Mouse (Mus musculus) cerebral cortex, adult 2 months (tissue): ENCODE measurements around the gene Gm12258.

ENCODE experiments used
- WGBS: fragments of 180-500 bp; shearing (Covaris S2); methylation state at CpG from one replicate; pipeline ENCODE4 v1.1.7; 2018; 5-methylcytosine and 5-hydroxymethylcytosine counted together

The Gm12258 gene

GRCm38 (mm10) chr11:58846919-58847461 is at the start of gene Gm12258:
TSS of gene Gm12258 (plus strand) at chr11:58847158.
- under 1% methylated on average over 24 of the region's 24 CpGs for WGBS

DNA sequence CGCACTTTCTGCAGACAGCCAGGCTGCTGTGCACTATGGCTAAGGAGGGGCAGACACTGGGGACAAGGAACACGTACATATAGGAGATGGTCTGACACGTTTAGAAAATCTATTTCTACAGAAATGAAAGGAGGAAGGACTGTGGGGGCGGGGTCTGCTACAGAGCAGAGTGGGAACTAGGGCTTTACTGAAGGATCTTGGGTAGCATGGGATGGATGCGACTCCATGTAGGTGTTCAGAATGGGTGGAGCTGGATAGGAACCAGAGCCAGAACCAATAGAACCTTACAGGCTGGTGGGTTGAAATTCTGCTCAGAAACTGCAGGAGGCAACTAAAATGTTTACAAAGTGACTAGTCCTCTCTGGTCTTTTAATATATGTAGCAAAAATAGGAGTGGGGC is 47.2 kb upstream of the Gm12258 start:
- 52% methylated on average over 5 of the region's 5 CpGs for WGBS

DNA sequence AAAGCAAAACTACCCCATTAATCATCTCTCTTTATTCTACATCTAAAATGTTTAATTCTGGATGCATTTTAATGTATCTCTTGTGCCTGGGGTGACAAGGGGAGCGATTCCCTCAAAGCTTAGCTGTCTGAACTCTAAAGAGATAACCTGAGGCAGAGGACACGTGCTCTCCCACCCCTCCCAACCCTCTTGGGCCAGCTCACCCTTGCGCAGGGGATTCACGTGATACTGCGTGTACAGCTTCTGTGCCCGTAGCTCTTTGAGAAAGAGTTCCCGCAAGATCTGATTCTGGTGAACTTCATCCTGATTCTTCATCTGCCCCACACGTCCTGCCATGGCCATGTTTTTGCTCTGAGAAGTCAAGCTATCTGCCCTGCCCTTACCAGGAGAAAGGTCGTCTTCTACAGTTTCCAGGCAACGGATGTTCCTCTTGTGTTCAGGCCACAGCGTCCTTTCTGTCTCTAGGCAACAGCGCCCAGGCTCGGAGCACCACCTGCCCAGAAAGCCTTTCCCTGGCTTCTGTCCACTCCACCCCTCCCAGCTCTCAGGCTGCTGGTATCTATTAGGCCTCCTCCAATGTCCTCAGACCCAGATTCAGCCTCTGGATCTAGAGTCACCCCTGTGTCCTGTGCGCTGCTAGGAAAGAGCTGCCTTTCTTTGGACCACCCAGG is 45.3 kb upstream of the Gm12258 start, which contains the start of gene Fam183b:
Gene Fam183b, minus strand, starts transcription at position 403 of the 671 bp plus-strand sequence.
- 30% methylated on average over 14 of the region's 14 CpGs for WGBS

DNA sequence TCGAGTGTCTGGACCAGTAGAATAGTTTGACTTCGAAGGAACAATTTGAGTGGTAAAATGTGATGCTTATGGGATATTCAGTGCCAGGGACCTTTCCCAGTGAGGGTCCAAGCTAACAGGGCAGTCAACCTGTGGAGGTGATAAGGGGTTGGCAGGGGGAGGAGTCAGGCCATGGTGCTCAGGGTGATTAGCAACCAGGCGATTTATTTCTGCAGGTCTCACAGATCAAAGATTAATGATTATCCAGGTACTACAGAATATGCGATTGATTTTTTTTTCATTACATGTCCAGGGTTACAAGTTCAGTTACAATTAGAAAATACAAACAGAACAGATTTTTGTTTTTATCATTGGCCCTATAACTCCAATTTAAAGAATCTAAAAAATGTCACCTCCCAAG is 43.1 kb upstream of the Gm12258 start:
- WGBS, result 88% methylated on average over 4 of the region's 4 CpGs

DNA sequence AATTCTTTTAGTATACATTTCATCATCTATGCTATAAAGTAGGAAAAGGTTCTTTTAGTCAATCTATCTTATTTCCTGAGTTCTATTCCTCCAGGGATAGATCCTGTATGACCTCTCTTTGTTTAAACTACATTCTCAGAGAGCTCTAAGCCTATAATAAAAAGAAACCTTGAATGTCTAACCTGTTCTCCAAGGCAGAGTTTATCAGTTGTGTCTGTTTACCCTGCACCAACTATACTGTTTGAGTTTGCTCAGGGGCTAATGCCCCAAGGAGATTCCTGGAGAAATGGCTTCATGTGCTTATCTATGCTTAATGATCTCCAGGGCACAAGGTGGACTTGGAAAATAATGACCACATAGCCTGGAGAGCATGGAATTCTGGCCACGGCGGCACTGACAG is 42.6 kb upstream of the Gm12258 start:
- 74% methylated on average over 2 of the region's 2 CpGs for WGBS

DNA sequence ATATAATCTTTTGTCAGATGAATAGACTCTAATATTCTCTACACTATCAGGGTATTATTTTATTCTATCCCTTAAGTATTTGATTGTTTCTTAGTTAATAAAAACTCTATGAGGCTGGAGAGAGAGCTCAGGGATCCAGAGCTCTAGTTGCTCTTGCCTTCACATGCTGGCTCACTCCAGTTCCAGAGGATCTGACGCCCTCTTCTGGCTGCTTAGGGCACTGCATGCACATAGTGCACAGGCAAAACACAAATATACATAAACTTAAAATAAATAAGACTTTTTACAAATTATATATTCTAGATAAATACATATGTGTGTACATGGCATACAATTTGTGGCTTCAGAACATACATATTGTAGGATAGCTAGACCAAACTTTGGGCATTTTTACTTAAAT is 35.0 kb upstream of the Gm12258 start:
- WGBS, result 5% methylated on average over 1 of the region's 1 CpGs

- WGBS, result 59% methylated on average over 1 of the region's 1 CpGs
Measured at GRCm38 (mm10) chr11:58814700-58815099, 32.3 kb upstream of the Gm12258 start, which contains the start of gene Olfr313. TSS of gene Olfr313 (plus strand) at chr11:58815000.

- 93% methylated on average over 1 of the region's 1 CpGs for WGBS
Measured at GRCm38 (mm10) chr11:58815676-58816075, 31.3 kb upstream of the Gm12258 start.

DNA sequence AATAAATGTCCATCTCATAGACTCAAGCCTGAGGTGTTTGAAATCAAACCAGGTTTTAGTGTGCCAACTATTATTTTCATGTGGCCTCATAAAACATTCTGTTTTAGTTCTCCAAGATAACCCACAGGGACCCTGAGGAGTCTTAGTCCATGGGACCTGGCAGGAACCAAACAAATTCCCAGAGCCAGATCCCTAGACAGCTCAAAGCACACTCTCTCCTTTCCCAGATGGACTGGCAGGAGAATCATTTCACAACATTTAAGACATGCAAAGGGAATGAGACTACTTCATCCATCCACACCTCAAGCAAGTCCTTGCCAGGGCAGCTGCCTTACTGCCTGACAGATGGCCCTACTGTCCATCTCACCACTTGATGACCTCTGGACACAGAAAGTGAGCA is 18.0 kb upstream of the Gm12258 start, which contains the start of gene Olfr312:
Gene Olfr312, plus strand, starts transcription at position 301 of the 400 bp plus-strand sequence.

GRCm38 (mm10) chr11:58829764-58830163 is 17.2 kb upstream of the Gm12258 start:
- 86% methylated on average over 3 of the region's 3 CpGs for WGBS

DNA sequence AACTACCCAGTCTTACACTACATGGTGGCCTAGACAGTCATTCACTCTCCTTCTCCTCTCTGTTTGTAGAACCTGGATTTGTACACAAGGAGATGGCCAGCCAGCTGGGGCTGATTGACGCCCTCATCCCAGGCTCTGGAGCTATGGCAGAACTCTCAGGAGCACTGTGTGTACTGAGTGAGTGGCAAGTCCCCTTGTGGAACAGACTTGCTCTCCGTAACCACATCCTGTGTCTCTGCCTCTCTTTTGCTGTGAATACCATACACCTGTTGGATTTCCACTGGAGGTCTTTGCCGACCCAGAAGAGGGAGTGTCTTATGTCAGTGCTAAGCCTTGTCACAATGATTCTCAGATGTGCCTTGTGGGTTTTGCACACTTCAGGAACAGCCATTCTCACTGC is 14.4 kb upstream of the Gm12258 start:
- WGBS, result 86% methylated on average over 3 of the region's 3 CpGs

DNA sequence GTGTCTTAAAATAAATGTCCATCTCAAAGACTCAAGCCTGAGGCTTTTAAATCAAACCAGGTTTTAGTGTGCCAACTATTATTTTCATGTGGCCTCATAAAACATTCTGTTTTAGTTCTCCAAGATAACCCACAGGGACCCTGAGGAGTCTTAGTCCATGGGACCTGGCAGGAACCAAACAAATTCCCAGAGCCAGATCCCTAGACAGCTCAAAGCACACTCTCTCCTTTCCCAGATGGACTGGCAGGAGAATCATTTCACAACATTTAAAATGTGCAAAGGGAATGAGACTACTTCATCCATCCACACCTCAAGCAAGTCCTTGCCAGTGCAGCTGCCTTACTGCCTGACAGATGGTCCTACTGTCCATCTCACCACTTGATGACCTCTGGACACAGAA is 8.0 kb upstream of the Gm12258 start, which contains the start of gene Olfr311:
Gene Olfr311, plus strand, starts transcription at position 301 of the 400 bp plus-strand sequence.

GRCm38 (mm10) chr11:58847636-58848035 is 678 bp downstream of the Gm12258 start:
- WGBS, result 26% methylated on average over 9 of the region's 9 CpGs

- 53% methylated on average over 2 of the region's 2 CpGs for WGBS
Measured at GRCm38 (mm10) chr11:58849731-58850130, 2.8 kb downstream of the Gm12258 start.

DNA sequence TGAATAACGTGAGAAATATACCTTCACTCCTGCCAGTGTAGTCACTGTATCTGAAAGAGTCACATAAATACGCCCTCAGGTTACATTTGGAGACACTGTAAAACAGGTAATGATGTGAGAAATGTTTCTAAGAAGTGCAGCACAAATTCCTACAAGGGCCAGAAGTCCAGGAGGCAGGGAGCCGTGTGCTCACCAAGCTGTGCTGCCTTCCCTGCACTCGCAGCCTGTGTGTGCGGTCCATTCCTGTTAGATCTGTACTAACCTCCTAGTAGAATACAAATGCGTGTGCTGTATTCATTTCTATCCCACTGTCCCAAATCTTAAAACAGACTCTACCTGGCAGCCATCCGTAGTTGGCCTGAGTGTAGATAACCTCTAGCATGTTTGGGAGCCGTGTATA is 13.8 kb downstream of the Gm12258 start:
- WGBS, result over 99% methylated on average over 8 of the region's 8 CpGs

GRCm38 (mm10) chr11:58867039-58867953 is 20.3 kb downstream of the Gm12258 start, which contains the start of gene 2810021J22Rik:
TSS of gene 2810021J22Rik (plus strand) at chr11:58867216.
- 3% methylated on average over 37 of the region's 37 CpGs for WGBS

DNA sequence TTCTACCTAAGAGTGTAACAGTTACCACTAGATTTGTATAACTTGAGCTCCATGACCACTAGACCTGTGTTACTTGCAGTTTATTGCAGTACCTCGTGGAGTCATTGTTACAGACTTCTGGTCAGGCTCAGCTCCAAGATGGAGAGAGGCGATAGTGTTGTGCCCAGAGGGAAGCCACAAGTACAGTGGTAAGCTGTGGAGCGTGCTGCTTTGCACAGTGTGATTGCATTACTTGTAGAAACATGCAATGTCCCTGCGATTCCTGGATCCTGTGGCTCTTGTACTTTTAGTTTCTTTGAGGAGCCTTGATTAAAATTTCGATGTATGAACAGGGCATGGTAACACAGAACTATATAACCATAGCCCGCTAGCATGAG is 21.0 kb downstream of the Gm12258 start:
- WGBS, result 77% methylated on average over 6 of the region's 6 CpGs

DNA sequence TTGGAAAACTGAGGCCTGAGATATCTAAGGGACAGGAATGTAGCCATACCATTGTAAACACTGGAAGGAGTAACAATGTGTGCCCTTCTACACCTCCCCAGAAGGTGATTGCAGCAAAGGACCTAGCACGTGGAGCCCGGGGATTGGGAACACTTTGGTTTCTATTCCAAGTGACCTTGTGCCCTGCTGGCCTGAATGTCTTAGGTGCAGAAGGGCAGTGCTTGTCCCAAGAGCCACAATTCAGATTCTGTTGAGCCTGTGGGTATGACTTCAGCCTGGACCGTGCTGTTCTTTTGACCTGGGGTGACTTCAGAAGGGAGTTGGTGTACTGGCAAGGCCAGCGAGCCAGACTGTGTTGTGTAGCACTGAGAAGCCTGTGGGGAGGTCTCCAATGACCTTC is 24.0 kb downstream of the Gm12258 start:
- WGBS, result 91% methylated on average over 4 of the region's 4 CpGs

DNA sequence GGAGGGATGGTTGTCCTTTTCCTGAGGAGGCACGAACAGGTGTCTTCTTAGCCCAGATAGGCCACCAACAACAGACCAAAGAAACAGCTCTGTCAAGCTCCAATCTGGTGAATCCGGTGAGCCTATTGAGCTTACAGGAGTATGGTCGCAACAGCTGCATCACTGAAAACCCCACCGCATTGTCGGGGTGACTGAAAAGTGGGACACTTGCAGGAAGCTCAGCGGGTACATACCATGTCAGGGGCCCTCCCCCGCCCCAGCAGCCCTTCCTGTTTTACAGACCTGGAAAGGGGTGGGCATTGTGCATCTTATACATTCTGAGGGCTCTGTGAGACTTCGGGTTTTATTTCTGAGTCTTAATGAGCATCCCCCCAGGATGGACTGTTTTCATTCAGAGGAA is 36.8 kb downstream of the Gm12258 start:
- WGBS, result 78% methylated on average over 8 of the region's 8 CpGs

DNA sequence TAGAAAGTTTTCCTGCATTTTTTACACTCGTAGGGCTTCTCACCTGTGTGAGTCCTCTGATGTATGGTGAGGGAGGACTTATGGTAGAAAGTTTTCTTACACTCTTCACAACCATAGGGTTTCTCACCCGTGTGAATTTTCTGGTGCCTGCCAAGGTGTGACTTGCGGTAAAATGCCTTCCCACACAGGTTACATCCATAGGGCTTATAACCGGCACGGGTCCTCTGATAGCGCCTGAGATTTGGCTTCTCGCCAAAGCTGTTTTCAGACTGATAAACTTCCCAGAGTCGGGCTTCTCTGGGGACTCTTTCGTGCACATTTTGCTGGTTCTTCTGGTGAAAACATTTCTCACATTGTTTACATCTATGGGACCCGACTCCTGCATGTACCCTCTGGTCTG is 43.6 kb downstream of the Gm12258 start:
- WGBS, result 89% methylated on average over 10 of the region's 10 CpGs

DNA sequence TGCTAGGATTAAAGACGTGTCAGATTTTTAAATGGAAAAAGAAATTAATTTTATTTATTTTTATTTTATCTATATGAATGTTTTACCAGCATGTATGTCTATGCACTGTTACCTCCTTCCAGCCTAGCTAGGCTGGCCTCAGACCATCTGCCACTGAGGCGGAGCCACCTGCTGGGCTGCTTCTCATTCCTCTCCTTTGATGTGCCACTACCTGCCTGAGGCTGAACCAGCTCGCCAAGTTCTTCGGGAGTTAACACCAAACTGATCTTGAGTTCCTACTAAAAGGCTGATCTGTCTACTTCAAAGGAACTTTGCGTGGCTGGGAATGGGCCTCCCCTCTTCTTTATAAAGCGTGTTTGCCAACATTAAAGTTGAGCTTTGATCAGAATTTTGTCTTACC is 47.5 kb downstream of the Gm12258 start:
- 72% methylated on average over 6 of the region's 6 CpGs for WGBS

DNA sequence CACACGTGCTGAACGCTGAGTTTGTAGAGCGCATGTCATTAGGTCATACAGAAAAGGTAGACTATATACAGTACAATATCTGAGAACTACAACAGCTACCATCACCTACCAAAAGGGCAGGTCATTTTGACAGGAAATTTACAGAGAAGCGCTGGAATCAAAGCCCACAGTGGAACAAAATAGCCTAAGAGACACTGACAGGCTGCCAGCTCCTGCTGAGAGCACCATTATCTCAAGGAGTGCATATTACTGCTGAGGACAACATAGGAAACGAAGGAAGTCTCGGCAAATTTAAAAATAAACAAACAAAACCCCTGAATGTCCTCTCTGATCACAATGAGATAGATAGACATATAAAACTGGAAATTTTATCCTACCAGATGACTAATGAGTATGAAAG is 50.5 kb downstream of the Gm12258 start:
- 70% methylated on average over 6 of the region's 6 CpGs for WGBS
